Comparison of ENCODE assay signal across 12 mouse cellular contexts in the genomic region with DNA sequence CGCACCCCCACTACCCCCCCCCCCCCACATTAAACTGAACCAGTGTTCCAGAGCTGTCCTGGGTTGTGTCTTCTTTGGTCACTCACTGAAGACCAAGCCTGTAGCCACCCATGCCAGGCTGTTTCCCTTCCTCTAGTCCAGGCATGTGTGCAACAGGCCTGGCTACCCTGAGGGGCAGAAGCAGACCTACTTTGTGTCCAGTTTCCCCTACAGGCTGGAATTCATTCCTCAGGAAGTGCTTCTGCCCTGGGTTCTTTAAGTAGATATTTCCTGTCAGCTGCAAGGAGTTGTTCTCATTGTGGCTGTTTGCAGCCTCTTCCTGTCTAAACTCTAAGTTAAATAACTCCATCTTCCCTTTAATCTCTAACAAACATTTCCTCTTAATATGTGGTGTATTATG.
DNase-seq lines count a peak whose midpoint lies in the region; ATAC-seq and TF ChIP-seq lines count a peak whose summit lies in the region.
"Had no signal": no experiment of that assay in that cellular context is flagged by ENCODE, and none has a peak within 500 bp of the region (broad histone marks: within the 10 kb centered on the region; RNA-seq: fewer than 3 reads in every experiment).

No protein-coding gene starts in this region.

- H3K36me3 ChIP-seq in heart, embryonic 16.5 days (ENCODE audit: control insufficient read depth, insufficient read depth): no peaks in the 10 kb centered on the region
- no peaks in the 10 kb centered on the region for H3K36me3 ChIP-seq in midbrain, embryonic 15.5 days (replicated peaks)
- H3K36me3 ChIP-seq in midbrain, postnatal 0 days (ENCODE audit: insufficient read depth, low read length): no peaks in the 10 kb centered on the region
- no peaks in the 10 kb centered on the region for H3K36me3 ChIP-seq in limb, embryonic 11.5 days (ENCODE audit: control insufficient read depth, insufficient read depth, low read length)
- H3K36me3 ChIP-seq: neural tube, embryonic 13.5 days had no signal

- H3K9ac ChIP-seq in heart, embryonic 16.5 days (ENCODE audit: low read length): no peak overlapping the region
- no peak overlapping the region for H3K9ac ChIP-seq in midbrain, embryonic 15.5 days
- H3K9ac ChIP-seq in midbrain, postnatal 0 days (replicated peaks; ENCODE audit: low read length, poor library complexity, severe bottlenecking): no peak overlapping the region
- no peak overlapping the region for H3K9ac ChIP-seq in limb, embryonic 11.5 days (ENCODE audit: low read length)
- H3K9ac ChIP-seq: neural tube, embryonic 13.5 days had no signal

- no peak for DNase-seq in heart, adult 9 months (ENCODE audit: low spot score in 2 of 2)
- DNase-seq in midbrain, postnatal 0 days (ENCODE audit: low spot score): no peak
- no peak for DNase-seq in limb, embryonic 11.5 days (ENCODE audit: low spot score)
- DNase-seq in yolk sac, embryonic 10.5 days (ENCODE audit: low spot score): peak; percentile 18
- no peak for DNase-seq in left cerebral cortex, postnatal 4 days
- DNase-seq in cerebellum, postnatal 4 days (ENCODE audit: low spot score in 2 of 2): no peak
- DNase-seq: gastrocnemius, postnatal 10 days; kidney, adult 18-20 months; right cerebral cortex, postnatal 25 days had no signal

- TF ChIP-seq CTCF in midbrain, postnatal 0 days (IDR thresholded peaks at IDR 0.05): no peak

- no peak overlapping the region for H3K4me2 ChIP-seq in heart, embryonic 16.5 days (ENCODE audit: low read depth, low read length)
- H3K4me2 ChIP-seq in midbrain, embryonic 15.5 days: no peak overlapping the region
- H3K4me2 ChIP-seq in midbrain, postnatal 0 days (ENCODE audit: low read depth, low read length, poor library complexity, severe bottlenecking): no peak overlapping the region
- no peak overlapping the region for H3K4me2 ChIP-seq in limb, embryonic 11.5 days (ENCODE audit: low read depth, severe bottlenecking)
- H3K4me2 ChIP-seq: neural tube, embryonic 13.5 days had no signal

- no peak; the same call in 1 of the 2 replicates for ATAC-seq in heart, embryonic 16.5 days (replicated peaks; ENCODE audit: extremely low read depth, insufficient read depth, low FRiP score)
- peak; percentile 40; the same call in 1 of the 2 replicates for ATAC-seq in midbrain, embryonic 15.5 days (replicated peaks)
- no peak for ATAC-seq in midbrain, postnatal 0 days (ENCODE audit: low FRiP score)
- no peak for ATAC-seq in limb, embryonic 11.5 days (ENCODE audit: insufficient number of reproducible peaks, low FRiP score, low TSS enrichment, low read depth)

- peak overlapping the region; percentile 74 for H3K27ac ChIP-seq in heart, embryonic 16.5 days (ENCODE audit: low read length)
- H3K27ac ChIP-seq in midbrain, embryonic 15.5 days: no peak overlapping the region
- H3K27ac ChIP-seq in midbrain, postnatal 0 days (ENCODE audit: low read depth, low read length): no peak overlapping the region
- H3K27ac ChIP-seq in limb, embryonic 11.5 days (replicated peaks; ENCODE audit: low read depth, low read length): 0 out of 2 replicates have a peak overlapping the region, but pooled peaks have one; percentile 47
- H3K27ac ChIP-seq: neural tube, embryonic 13.5 days had no signal

- 77% methylated on average over 1 of the region's 1 CpGs for WGBS in heart, embryonic 16.5 days
- 91% methylated on average over 1 of the region's 1 CpGs for WGBS in midbrain, embryonic 15.5 days
- 80% methylated on average over 1 of the region's 1 CpGs for WGBS in midbrain, postnatal 0 days
- 71% methylated on average over 1 of the region's 1 CpGs for WGBS in limb, embryonic 11.5 days

- H3K9me3 ChIP-seq in heart, embryonic 16.5 days (replicated peaks; ENCODE audit: control insufficient read depth, low read length): no peaks in the 10 kb centered on the region
- H3K9me3 ChIP-seq in midbrain, embryonic 15.5 days: no peaks in the 10 kb centered on the region
- H3K9me3 ChIP-seq in midbrain, postnatal 0 days (ENCODE audit: low read length): no peaks in the 10 kb centered on the region
- H3K9me3 ChIP-seq in limb, embryonic 11.5 days (ENCODE audit: control insufficient read depth, low read length): no peaks in the 10 kb centered on the region
- H3K9me3 ChIP-seq: neural tube, embryonic 13.5 days had no signal

- no peak overlapping the region for H3K4me3 ChIP-seq in heart, embryonic 16.5 days (ENCODE audit: low read length)
- no peak overlapping the region for H3K4me3 ChIP-seq in midbrain, embryonic 15.5 days
- H3K4me3 ChIP-seq in midbrain, postnatal 0 days (ENCODE audit: low read depth, low read length): no peak overlapping the region
- H3K4me3 ChIP-seq in limb, embryonic 11.5 days (ENCODE audit: low read depth, low read length): no peak overlapping the region
- H3K4me3 ChIP-seq: neural tube, embryonic 13.5 days had no signal

- no peaks in the 10 kb centered on the region for H3K27me3 ChIP-seq in heart, embryonic 16.5 days (ENCODE audit: control insufficient read depth, insufficient read depth, low read length)
- no peaks in the 10 kb centered on the region for H3K27me3 ChIP-seq in midbrain, embryonic 15.5 days (replicated peaks)
- H3K27me3 ChIP-seq in midbrain, postnatal 0 days (ENCODE audit: insufficient read depth, low read length): no peaks in the 10 kb centered on the region
- H3K27me3 ChIP-seq in limb, embryonic 11.5 days (ENCODE audit: control insufficient read depth, insufficient read depth, low read length): no peaks in the 10 kb centered on the region
- H3K27me3 ChIP-seq: neural tube, embryonic 13.5 days had no signal

- no peaks in the 10 kb centered on the region for H3K4me1 ChIP-seq in heart, embryonic 16.5 days (ENCODE audit: control insufficient read depth, insufficient read depth, low read length)
- H3K4me1 ChIP-seq in midbrain, embryonic 15.5 days: no peaks in the 10 kb centered on the region; the same call in 1 of the 2 replicates
- H3K4me1 ChIP-seq in midbrain, postnatal 0 days (ENCODE audit: insufficient read depth, low read length): no peaks in the 10 kb centered on the region
- H3K4me1 ChIP-seq in limb, embryonic 11.5 days (ENCODE audit: control insufficient read depth, insufficient read depth, low read length): 0 out of 2 replicates have a peak, but pooled peaks cover 5% of the 10 kb centered on the region

- intact Hi-C loops in left cerebral cortex, postnatal 4 days (cut with DNase I): no loop called here

Comparison
In these comparisons a context has a peak if more than half of its experiments do, and no peak if none do; other contexts are left out.
1. H3K27ac ChIP-seq: peak in heart, embryonic 16.5 days (single experiment) and limb, embryonic 11.5 days (single experiment); none in midbrain, embryonic 15.5 days (single experiment) and midbrain, postnatal 0 days (single experiment).